Mouse (Mus musculus) T-helper 1 cell (primary cell): ENCODE data around the gene Zic5.

Experiments used
- in situ Hi-C: fragments of 300-600 bp; cut with MboI, MseI; formaldehyde crosslinking; loops from one replicate; pipeline ENCODE4 v1.15.1; 2025; ENCODE audit warnings: high pct_unique_total_duplicates

Zic5 gene

DNA sequence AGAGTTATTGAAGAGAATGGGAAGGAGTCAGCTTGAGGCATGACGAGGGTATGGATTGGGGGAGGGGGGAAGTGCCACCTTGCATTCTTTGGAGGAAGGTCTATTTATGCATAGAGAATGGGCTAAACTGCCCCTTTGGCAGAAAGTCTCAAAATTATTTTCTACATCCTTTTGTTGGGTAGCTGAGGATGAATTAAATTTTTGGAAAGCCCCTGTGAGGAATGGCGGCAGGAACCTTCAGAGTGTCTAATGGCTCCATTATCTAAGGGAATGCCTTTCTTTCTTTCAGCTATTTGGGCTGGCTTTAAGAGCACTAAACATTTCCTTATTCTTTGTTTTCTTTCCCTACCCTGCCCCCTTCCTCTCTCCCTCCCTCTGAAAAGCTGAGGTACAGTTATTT lies 14.9 kb upstream of the Zic5 start:
- in situ Hi-C loops = no loop called here

DNA sequence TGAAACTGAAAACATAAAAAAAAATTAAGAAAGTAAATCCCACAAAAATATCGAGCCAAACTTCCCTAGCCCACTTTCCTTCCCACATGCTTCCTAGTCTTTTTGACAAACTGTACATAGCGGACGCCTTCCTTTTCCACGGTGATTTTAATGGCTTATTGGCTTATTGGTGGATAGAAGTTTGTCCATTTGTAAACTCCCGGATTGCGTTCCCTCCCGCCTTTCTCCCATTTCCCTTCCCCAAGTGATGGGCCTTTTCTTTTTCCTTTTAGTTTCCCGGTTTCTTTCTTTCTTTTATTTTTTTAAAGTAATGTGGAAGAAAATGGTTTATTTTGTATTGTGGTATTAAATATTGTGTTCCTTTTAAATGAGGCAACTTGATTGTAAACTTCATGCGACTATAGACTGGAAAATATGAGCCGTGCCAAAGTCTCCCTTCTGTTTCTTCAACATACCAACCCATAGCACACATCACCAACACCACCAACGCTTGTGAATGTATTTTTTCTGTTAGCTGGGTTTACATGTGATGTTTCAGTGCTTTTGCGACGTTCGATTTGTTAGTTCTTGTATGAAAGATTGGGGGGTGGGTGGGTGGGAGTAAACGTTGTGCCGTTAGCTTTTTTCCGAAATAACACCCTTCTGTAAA lies 14.1 kb upstream of the Zic5 start:
- in situ Hi-C loops = no loop called here

DNA sequence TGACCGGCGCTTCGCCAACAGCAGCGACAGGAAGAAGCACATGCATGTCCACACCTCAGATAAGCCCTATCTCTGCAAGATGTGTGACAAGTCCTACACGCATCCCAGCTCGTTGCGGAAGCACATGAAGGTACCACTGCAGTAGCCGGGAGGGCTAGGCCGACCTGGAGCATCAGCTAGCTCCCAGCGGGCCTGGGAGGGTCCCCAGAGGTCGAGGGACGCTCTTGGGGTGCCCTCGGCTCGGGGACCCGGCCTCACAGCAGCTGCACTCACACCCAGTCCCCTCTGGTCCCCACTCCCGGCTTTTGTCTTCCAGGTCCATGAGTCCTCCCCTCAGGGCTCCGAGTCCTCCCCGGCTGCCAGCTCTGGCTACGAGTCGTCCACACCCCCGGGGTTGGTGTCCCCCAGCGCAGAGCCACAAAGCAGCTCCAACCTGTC lies 13.1 kb upstream of the Zic5 start:
- in situ Hi-C loops = no loop called here

DNA sequence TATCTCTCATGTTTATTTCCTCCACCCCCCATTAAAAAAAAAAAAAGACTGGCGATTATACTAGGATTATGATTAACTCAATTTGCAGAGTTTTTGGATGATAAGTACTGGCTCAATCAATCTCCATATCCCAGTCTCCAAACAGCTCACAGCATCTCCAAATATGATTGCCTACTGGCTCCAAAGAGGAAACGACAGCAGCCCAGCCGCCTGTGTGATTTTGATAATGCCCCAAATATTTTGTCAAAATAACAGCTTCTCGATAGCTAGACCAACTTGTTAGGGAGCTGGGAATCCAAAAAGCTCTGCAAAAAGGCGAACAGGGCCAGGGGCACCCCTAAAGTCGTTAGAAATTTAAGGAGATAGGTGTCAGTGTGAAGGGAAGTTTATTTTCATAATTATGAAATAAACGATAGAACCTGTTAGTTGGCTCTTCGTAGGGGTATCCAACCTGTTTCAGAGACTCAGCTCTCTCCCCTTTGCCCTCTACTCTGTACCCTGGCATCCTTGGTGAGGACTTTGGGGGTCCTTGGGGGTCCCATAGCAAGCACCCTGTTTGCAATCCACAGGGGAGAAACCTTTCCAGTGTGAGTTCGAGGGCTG lies 12.6 kb upstream of the Zic5 start:
- in situ Hi-C loops = no loop called here

DNA sequence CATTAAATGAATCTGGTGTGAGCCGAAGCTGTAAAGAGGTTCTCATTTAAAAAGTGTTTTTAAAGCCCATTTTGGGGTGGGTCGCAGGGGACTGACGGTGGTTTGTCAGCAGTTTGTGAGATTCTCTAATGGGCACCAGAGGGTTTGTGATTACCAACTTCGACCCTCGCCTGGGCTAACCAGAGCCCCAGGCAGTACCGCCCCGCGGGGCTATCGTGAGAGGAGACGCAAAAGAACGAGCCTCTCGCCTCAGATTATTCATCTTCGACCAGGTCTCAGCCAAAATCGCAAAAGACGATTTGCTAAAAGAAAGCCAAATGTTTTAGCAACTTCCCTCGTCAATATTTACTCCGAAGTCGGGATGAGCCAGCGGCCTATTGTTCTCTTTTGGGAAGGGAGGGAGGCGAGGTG lies 11.8 kb upstream of the Zic5 start:
- in situ Hi-C loops = no loop called here

DNA sequence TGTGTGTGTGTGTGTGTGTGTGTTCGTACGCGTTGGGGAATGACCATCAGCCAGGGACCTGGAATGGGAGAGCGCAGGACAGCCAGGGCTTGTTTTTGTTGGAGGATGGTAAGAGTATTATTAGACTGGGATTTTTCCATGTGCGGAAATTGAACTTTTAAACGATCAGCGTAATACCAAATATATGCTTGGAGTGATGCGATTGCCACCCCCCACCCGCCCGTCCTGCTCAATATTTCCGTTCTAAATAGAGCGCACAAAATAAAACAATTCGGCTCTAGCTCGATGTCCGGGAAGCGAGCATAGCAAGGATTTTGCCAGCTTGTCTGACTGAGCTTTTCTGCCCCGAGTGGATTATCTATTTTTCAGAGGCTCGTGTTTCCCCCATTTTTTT lies 11.3 kb upstream of the Zic5 start:
- in situ Hi-C loops = no loop called here

DNA sequence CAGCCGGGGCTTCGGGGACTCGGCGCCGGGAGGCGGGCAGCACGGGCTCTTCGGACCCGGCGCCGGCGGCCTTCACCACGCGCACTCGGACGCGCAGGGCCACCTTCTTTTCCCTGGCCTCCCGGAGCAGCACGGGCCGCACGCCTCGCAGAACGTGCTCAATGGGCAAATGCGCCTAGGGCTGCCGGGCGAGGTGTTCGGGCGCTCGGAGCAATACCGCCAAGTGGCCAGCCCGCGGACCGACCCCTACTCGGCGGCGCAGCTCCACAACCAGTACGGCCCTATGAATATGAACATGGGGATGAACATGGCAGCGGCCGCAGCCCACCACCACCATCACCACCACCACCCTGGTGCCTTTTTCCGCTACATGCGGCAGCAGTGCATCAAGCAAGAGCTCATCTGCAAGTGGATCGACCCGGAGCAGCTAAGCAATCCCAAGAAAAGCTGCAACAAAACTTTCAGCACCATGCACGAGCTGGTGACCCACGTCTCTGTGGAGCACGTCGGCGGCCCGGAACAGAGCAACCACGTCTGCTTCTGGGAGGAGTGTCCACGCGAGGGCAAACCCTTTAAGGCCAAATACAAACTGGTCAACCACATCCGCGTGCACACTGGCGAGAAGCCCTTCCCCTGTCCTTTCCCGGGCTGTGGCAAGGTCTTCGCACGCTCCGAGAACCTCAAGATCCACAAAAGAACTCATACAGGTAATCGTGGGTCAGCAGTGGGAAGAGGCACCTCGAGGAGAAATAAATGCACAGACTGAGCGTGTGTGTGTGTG lies 10.8 kb upstream of the Zic5 start:
- in situ Hi-C loops = no loop called here

DNA sequence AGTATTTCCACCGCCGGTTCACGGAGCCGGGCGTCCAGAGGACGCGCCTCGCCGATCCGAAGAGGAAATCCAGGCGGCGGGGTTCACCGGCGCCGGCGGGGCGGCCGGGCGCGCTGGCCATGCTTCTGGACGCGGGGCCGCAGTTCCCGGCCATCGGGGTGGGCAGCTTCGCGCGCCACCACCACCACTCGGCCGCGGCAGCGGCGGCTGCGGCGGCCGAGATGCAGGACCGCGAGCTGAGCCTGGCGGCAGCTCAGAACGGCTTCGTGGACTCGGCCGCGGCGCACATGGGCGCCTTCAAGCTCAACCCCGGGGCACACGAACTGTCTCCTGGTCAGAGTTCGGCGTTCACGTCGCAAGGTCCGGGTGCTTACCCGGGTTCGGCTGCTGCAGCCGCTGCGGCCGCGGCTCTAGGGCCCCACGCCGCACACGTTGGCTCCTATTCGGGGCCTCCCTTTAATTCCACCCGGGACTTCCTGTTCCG lies 10.1 kb upstream of the Zic5 start:
- in situ Hi-C loops = no loop called here

DNA sequence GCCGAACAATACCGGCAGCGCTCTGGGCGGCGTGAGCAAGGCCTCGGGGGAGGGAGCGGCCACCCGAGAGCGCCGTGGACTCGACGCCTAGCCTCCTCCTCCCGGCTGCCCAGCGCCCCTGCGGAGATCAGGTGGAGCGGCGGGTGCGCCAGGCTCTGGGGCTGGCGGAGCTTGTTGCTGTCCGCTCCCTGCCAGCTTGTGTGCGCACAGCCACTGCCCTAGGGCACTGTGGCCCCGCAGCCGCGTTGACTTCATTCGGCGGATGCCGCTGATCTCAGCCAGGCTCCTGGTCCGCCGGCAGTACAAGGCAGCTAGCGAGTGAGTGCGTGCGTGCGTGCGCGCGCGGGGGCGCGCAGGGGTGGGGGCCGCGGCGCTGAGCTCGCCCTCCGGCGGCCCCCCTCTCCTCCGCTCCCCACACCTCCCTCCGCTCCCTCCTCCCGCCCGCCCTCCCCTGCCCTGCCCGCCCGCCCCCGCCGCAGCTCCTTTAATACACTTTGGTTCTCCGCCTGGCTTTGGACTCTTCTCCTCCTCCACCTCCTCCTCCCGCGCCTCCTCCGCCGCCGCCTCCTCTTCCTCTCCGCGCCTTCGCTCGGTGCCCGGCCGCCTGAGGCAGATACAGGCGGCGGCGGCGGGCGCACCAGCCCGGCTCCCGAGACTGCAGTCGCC lies 9.5 kb upstream of the Zic5 start, which contains the start of gene Zic2:
Zic2 (plus strand) TSS at position 545 of the 666 bp plus-strand sequence.
- in situ Hi-C loops = no loop called here

DNA sequence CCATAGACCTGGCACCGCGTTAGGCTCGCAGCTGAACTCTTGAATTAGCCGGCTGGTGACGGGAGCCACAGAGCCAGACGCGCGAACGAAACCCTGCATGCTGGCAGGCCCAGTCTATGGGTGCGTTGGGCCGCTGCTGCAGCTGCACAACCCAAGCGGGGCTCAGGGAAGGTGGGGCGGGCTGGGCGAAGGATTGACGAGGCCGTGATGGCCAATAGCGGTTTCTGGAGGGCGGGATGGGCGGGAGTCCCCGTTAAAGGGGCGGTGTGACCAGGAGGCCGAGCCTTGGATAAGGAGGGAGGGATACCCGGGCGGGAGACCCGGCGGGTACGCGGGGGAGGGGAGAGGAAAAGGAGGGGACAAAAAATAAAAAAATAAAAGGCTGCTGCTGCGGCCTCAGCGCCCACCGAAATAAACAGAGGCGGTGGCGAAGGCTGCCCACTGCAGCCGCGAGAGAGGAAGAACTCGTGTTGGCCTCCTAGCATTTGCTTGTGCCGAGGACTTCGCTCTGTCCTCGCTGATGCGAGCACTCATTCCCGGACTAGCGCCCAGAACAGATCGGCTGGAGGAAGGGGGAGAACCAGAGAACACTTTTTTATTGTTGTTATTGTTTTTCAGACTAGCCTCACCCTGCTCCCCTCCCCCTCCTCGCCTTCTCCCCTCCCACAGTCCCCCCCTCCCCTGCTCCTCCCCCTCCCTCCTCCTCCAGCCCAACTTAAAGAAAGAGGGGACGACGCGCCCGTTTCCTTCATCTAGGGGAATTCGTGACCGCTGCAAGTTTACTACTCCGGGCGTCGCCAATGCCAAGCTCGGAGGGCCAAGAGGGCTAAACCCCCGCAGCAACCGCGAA lies 8.8 kb upstream of the Zic5 start:
- in situ Hi-C loops = no loop called here

DNA sequence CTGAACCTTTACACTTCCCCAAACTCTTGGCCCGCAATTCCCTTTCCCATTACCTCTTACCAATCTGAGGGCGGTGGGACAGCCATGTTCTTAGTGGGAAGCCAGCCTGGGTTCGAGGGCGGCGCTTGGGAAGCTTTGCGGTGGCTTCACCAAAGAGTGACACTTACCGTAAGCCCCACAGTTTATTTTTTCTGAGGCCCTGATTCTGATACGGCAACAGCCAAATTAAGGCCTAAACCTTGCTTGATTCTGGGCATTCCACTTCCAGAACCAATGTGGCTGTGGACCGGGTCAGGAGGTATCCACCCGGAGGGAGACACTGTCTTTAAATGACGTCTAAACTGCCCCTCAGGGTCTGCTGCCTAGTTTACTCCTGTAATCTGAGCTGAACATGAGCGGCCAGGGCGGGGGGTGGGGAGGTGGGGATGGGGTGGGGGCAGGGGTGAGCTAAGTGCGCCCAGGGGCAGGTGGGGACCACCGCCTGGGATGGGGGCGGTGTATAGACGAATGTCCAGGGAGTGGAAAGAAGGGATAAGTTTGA lies 7.8 kb upstream of the Zic5 start:
- in situ Hi-C loops = no loop called here

DNA sequence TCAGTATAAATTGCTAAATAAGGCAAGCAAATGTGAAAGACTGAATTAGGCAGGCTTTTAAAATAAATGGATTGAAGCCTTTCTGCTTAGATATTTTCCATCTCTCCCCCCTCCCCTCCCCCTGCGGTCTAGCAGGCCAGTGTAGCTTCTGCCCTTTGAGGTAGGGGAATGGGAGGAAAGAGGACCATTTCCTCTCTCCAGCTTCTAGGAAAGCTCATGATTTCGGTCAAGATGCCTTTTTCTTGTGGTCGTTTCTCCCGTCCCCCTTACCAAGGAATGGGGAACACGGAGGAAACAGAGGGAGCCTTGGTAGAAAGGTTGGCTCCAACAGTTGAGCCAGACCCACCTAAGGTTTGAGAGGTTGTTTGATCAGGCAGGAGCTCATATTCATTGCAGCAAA lies 7.2 kb upstream of the Zic5 start:
- in situ Hi-C loops = no loop called here

DNA sequence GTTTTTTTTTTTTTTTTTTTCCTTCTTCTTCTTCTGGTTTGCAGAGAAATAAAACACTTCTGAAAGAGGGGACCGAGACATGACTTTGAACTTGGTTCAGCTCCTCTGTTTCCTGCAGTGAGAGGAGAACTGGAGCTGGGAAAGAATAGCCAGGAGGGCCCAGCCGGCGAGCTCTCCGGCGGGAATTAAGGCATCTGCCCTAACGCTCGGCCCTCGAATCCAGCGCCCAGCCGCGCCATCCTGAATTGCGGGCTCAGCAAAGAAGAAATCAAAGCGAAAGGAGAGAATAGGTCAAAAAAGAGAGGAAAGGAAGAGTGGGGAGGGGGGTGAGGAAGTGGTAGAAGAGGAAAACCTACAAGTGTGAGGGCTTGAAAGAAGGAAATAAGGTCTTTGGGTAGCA lies 6.7 kb upstream of the Zic5 start:
- in situ Hi-C loops = no loop called here

DNA sequence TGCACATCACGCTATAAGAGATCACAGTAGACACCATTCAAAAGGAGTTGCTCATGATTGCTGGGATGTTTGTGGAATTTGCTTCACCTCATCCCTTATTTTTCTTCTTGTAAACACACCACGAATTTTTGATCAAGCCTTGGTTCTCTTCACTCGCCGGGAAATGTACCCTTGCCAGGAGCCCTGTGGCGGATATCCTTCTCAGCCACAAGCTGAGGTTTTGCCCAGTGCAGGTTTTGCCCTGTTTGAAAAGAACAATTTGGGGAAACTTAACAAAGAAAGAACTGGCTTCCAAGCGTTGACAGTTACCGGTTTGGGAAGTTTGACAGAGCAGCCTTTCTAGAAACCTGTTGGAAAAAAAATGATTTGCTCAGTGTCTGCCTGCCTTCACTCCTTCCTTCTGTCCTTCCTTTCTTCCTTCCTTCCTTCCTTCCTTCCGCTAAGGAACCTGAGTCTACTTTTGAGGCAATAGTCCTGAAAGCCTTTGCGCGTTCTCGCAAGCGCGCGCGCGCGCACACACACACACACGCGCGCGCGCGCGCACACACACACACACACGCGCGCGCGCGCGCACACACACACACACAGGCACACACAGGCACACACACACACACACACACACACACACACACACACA lies 6.1 kb upstream of the Zic5 start:
- in situ Hi-C loops = no loop called here

DNA sequence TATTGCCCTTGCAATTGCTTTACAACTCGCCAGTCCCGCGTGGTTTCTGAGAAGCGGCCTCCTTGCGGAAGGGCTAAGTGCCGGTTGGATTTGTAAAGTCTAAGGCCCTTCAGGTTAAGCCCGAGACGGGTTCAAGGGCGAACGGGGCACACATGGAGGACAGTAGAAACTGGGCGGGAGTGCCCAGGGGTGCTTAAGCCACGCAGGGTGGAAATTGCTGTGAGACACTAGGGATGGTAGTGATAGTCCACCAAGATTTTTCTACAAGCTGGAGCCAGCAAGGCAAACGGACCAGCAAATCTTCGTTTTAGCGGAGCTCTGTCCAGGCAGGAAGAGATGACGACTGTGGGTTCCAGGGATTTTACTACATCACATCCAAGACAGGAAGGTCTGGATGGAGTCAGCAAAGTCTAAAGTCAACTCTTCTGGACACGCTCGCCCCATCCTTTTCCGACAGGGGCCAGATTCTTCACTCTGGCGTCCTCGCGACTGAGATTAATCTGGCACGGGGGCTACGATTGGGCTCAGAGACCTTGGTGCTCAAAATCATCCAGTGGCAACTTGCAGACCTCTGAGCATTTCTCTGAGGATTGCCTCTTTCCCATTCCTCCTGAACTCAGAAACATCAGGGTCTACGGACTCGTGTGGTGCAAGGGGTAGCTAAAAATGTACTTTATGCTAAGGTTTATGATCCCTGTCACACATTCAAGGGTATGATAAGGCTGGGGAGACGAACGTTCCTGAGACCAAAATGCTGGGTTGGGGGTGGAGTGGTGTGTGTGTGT lies 3.7 kb upstream of the Zic5 start:
- in situ Hi-C loops = no loop called here

DNA sequence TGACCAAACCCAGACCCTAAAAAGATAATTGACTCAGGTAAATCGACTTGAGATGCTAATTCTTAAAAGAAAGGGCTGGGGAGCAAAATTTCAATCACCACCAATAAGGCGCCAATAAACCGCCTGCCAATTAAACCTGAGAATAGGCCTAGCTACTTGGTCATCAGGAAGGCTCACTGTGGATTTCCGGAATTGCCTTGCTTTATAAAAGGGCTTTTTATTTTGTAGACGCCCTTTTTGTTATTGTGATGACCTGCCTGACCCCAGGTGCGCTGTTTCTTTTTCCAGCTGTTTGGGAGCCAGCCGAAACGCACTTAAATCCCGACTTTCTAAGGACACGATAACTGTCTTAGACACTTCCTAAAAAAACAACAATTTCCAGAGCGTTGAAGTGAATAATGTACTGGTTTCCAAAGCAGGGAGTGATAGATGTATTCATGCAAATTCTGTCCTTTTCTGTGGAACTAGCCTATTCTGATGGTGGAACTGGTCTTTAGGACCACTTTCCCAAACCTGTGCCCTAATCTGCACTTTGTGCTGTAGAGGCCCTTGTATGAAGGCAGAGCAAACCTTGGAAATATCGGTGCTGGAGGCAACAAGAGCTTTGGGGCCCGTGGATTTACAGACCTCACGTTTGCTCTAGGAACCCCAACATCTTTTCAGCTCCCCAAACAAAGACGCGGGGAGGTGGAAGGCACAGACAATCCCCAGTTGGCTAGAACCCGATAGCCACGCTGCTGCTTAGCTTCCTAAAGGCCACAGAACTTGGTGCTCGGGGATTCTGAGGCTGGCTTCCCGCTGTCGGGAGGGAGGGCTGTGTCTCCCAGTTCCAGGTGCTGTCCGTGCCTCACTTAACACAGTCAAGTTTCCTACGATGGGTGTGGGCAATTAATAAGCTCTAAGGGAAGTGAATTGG lies 2.7 kb upstream of the Zic5 start:
- in situ Hi-C loops = no loop called here

DNA sequence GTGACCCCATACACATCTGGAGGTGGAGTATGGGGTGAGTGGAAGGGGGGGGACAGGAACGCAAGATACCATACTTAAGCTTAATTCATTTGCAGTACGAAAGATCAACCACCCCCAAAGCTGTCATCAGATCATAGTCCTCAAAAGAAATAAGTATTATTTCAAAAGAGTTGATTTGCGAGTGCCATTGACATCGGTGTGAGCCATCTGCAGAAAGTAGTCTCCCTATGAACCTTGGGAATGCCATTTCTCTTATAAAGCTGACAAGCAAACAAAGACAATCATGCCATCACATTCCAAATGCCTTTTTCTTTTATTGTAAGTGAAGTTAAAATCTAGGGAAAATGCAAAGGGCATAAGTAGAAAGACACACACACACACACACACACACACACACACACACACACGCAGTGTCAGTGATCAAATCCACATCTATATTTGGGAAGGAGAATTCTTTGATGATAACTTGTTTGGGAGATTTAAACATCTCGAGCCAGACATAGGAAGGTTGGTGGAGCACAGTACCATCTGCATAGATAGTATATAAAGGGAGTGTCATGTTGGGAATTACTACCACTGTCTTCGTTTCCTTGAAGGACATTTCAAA lies 1.4 kb upstream of the Zic5 start:
- in situ Hi-C loops = no loop called here

DNA sequence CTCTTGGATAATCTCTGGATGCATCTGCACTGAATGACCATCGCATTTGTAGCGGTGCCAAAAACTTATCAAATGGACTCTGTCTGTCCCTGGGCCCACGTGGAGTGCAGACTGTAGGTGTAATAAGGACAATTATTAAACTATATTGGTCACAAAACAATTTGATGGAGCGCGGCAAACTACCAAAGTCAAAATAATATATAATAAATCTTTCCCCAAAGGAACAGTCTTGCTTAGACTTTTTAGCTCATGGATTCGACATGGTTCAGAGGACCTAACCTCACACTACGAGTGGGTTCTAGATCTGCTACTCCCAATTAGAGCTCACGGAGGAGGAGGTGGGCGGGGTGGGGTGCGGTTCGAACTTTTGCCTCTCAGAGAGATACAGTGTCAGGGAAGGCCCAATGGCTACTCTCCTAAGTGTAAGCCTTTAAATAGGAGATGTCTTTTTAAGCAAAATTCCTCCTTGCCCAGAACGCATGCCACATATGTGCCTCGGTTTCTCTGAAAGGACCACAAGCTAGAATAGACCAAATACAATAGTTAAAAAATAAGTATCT lies 534 bp upstream of the Zic5 start:
- in situ Hi-C loops = no loop called here
